Mouse (Mus musculus): Measurements from ENCODE around the gene Nup85. TPM values are rescaled to one million over a fixed set of nuclear protein-coding genes. Genes with fewer than 3 reads are reported as not detected.
A peak's percentile ranks its signal among the peaks of the same experiment; 100 is the strongest.

The Nup85 gene
- total and polyA plus RNA-seq, 3 experiments, result 282 to 326 (median 290) TPM

DNA sequence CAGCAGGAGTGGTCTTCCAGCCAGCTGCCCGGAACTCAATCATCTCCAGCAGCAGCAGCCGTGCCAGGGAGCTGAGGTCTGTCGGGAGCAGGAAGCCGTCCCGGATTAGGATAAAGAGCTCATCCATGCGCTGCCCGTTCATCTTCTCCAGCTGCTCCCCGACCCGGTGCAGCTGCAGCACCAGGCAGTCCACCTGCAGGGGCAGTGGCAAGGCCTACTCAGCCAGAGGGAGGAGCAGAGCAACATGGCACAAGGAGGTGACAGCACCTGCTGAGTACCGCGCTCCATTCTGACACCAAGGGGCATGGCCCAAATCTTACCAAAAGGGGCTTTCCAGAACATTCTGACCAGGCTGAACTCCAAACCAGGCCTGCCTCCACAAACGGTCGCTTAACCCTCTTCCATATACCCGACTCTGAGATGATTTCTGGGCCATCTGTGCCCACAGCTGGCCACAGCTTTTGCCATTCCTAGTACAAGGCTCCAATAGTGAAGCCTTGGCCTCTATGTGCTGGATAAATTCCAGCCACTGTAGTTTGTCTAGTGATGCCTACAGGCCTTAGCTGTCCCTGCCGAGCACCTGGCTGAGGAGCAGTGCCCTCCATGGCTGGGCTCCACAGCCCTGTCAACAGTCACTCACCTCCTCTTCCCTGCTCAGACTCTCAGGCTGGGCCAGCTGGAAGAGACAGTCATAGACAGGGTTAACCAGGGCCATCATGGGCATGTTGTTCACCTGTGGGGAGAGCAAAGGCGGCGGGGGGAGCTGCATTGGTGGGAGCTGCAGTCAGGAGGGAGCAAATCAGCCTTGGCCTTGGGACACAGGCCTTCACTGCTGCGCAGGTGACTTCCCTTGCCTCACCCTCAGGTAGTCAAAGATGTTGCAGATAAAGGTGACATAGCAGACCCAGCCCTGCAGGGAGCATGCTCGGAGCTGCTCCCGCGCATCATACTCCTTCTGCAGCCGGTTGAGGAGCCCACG, 44.5 kb downstream of the Nup85 start:
- dilution Hi-C loops (cut with MboI; ENCODE audit: extremely low pct_ligation_motif_present, extremely low pct_unique_long_range_greater_than_20kb, low sequenced_read_pairs), result no loop called here
- peaks cover 27 to 70% of the 10 kb centered on the region in 2 experiments for H3K4me1 ChIP-seq (ENCODE audit: control insufficient read depth in 1 of 2, insufficient read depth in 2 of 2)
- no peak for TF ChIP-seq TBP (conservative IDR thresholded peaks at IDR 0.05; ENCODE audit: low read depth, low read length)
- TF ChIP-seq ZNF384 (IDR thresholded peaks at IDR 0.05; ENCODE audit: low read depth, low read length), result no peak
- no peak for TF ChIP-seq EP300 (IDR thresholded peaks at IDR 0.05; ENCODE audit: low read length)
- no peak for TF ChIP-seq JUND (conservative IDR thresholded peaks at IDR 0.05; ENCODE audit: low read depth, low read length)
- no peak for TF ChIP-seq USF1 (IDR thresholded peaks at IDR 0.05; ENCODE audit: low read depth, low read length)
- peak; percentile 95 for TF ChIP-seq POLR2AphosphoS2 (IDR thresholded peaks at IDR 0.05; ENCODE audit: low read depth, low read length)
- no peak for TF ChIP-seq MAZ (IDR thresholded peaks at IDR 0.05; ENCODE audit: low read depth, low read length)
- TF ChIP-seq GABPA (IDR thresholded peaks at IDR 0.05; ENCODE audit: insufficient replicate concordance, low read depth, low read length), result no peak
- TF ChIP-seq RAD21 (IDR thresholded peaks at IDR 0.05; ENCODE audit: low read depth, low read length), result no peak
- no peak for TF ChIP-seq ZKSCAN1 (IDR thresholded peaks at IDR 0.05; ENCODE audit: borderline replicate concordance, low read depth, low read length)
- TF ChIP-seq UBTF (IDR thresholded peaks at IDR 0.05; ENCODE audit: low read depth, low read length), result peak; percentile 65; the same call in 1 of the 2 replicates
- TF ChIP-seq SIN3A (IDR thresholded peaks at IDR 0.05; ENCODE audit: low read length), result no peak
- TF ChIP-seq HCFC1 (IDR thresholded peaks at IDR 0.05; ENCODE audit: low read depth, low read length), result no peak
- TF ChIP-seq MYC (IDR thresholded peaks at IDR 0.05; ENCODE audit: low read depth, low read length), result no peak
- peak; percentile 39; the same call in 1 of the 2 replicates for TF ChIP-seq CHD2 (IDR thresholded peaks at IDR 0.05; ENCODE audit: low read length)
- no peak for TF ChIP-seq NELFE (IDR thresholded peaks at IDR 0.05; ENCODE audit: low read depth, low read length)
- no peak for TF ChIP-seq USF2 (conservative IDR thresholded peaks at IDR 0.05; ENCODE audit: low read depth, low read length)
- no peak for TF ChIP-seq BHLHE40 (IDR thresholded peaks at IDR 0.05; ENCODE audit: low read depth, low read length)
- peak; percentile 70; the same call in 1 of the 2 replicates for TF ChIP-seq MXI1 (IDR thresholded peaks at IDR 0.05; ENCODE audit: low read depth, low read length)
- TF ChIP-seq TCF12 (IDR thresholded peaks at IDR 0.05; ENCODE audit: low read depth, low read length), result peak; percentile 53; the same call in 1 of the 2 replicates

More for the DNA sequence above, 44.5 kb downstream of the Nup85 start:
- DNase-seq (ENCODE audit: extremely low read depth), result no peak
- H3K79me2 ChIP-seq (replicated peaks; ENCODE audit: control insufficient read depth, extremely low read depth, insufficient read depth, poor library complexity, severe bottlenecking), result peaks cover 65% of the 10 kb centered on the region
- H3K27ac ChIP-seq (ENCODE audit: insufficient read depth, low read depth), result peak overlapping the region; percentile 33
- H3K36me3 ChIP-seq (replicated peaks in 1 of 2; ENCODE audit: control insufficient read depth in 1 of 2, insufficient read depth in 1 of 2, low read length in 1 of 2), result peaks cover 54 to 69% of the 10 kb centered on the region in 2 experiments
- in situ Hi-C loops (cut with MboI; ENCODE audit: low pct_ligation_motif_present, low pct_unique_long_range_greater_than_20kb, low sequenced_read_pairs), result loop anchor here (25.0 kb wide), 1 partner anchor 404 kb away; the partner anchor contains the start of gene Galk1
- H3K27me3 ChIP-seq (replicated peaks), result no peaks in the 10 kb centered on the region
- H3K9me3 ChIP-seq (replicated peaks; ENCODE audit: low read length), result no peaks in the 10 kb centered on the region
- no peak overlapping the region for H3K4me3 ChIP-seq (replicated peaks in 1 of 3; ENCODE audit: low read depth in 2 of 3, low read length in 2 of 3, poor library complexity in 1 of 3)
- no peak overlapping the region for H3K9ac ChIP-seq (ENCODE audit: insufficient read depth, low read depth)
- H3K4me2 ChIP-seq (ENCODE audit: insufficient read depth, low read depth, poor library complexity, severe bottlenecking), result no peak overlapping the region

All from CH12.LX (cell line).